Mouse (Mus musculus): ENCODE results near the gene Hhat.

Gene Hhat

DNA sequence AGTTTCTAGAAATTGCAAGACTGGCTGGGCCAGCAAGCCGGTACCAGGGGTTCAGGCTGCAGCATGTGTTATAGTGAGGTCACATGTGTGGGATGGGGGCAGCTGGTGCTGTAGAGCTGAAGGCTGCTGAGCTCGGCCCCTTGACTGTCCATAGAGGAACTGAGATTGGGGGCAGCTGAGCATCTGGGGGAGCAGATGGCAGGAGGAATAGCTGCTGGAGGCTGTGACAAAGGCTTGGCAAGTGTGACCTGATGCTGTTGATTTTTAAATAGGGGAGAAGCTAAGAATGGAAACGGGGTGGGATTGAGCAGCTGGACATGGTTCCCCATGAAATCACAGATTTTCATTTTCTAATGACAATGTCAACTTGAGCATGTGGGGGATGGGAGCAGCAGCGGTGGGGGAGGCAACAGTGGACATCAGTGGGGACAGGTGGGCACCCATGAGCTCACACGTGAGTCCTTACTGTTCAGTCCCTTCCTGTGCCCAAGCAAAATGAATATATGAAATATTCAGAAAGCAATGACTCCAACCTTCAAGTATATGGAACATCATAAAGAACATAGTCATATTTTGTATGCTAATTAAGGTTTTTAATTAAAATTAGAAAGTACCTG, 212.9 kb downstream of the Hhat start:
- DNase-seq (ENCODE audit: low spot score in 2 of 2) = no peak

DNA sequence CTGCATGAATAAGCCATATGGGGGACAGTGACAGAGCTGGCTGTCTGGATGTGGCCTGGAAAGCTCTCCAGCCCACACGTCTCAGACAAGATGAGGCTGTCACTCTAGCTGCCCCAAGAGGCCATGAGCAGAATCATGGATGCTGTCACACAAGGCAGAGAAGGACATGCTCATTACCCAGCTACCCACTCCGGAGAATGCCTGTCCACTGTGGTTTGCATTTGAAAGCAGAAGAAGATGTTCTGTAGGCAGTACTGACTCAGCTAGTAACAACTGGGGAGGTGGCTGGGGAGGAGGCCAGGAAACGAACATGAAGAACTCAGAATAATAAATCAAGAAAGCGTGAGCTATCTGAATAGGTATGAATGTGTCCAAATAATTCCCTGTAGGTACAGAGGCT, 215.5 kb downstream of the Hhat start:
- no peak for DNase-seq (ENCODE audit: low spot score in 2 of 2)

DNA sequence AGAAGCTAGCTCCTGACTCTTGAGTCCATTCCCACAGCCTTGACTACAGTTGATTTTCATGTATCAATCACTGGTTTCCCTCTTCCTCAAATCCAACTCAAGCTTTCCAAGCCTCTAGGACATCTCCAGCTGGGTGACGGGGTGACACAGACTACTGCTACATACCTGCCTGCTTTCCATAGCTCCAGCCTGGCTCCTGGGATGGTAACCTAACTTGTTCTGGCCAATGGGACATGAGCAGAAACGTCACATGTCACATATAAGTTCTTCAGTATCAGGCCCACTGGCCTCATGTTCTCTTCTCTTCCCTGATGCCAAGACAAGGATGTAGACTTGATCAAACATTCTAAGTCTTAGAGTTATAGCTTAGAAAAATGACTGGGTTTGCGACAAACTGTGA, 220.5 kb downstream of the Hhat start:
- no peak for DNase-seq (ENCODE audit: low spot score in 2 of 2)

DNA sequence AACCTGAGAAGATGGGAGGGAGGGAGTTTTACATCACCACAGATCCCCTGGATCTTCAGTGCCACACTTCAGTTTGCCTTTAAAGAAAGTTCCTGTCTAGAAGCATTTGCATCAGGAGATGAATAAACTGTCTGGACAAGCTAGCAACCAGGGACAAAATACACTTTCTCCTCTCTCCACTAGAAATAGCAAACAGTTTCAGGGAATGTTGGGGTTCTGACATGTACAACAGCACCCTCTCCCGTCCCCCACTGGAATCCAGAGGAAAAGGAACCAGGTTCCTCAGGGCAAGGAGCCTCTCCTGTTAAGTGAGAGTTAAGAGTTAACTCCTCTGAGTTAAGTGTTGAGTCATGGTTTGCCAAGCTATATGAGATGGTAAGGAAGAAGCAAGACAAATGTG, 224.2 kb downstream of the Hhat start:
- no peak for DNase-seq (ENCODE audit: low spot score in 2 of 2)

DNA sequence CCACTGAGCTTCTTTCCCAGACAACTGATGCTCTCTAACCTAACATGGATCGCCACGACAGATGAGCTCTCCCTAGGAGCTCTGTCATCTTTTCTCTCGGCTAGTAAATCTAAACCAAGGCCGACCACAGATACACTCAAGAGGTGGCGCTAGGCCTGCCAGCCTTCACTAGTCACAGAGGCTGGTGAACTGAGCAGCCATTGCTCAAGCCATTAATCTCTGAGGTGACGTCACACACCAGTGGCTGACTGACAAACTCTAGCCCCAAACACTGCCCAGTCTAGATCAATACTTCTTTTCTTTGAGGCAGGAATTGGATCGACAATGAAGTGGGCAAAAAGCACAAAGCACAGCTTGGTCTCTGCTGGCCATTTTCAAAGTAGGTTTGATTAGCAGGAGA, 226.1 kb downstream of the Hhat start:
- DNase-seq (ENCODE audit: low spot score in 2 of 2) = no peak

DNA sequence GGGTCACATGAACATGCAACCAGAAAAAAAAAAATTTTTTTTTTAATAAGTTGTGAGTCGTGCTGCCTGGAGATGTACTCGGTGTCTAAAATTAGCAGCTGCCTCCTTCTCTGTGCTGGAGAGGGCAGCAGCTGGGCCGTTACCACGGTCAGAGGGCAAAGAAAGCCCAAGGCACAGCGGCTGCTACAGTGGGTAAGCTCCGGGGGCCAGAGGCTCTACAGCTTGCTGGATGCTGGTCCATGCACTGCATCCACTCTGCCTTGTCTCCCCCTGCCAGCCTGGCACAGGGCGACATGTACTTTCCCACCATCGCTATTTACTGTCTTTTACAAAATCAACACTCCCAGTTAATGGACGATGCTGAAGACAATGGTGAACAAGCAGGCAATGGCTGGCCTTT, 226.9 kb downstream of the Hhat start:
- DNase-seq (ENCODE audit: low spot score in 2 of 2) = no peak

DNA sequence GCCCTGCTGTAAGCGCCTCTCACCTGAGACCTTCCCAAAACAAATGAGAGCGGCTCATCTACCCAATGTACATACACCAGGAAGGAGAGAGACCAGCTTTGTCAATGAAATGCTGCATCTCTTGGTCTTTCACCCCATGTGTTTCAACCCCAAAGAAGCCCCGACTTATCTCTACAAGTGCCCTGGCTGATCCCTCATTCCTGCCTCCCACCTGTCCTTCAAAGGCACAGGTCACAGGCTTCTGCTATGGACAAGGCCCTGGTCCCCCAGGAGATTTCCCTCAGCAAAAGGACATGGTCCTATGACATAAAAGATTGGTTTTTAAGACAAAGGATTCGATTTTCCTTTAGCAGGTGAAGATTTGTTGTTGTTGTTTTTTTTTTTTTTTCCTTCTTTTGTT, 227.3 kb downstream of the Hhat start:
- DNase-seq (ENCODE audit: low spot score in 2 of 2) = no peak

DNA sequence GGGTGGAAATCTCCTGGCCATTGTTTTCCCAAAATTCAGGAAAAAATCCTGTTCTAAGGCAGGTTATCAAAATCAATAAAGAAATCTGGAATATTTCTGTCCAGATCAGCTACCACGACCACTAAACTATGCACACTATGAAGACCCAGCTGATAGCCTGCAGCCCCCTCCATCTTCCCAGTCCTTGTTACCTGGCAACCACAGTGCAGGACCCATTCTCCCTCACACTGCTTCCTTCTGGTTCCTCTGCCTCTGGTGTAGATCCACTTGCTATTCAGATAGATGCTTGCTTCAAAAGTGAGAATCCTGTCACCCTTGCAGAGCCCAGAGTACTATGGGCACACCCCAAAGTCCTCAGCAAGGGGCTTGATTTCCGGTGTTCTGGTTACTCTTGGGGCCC, 228.9 kb downstream of the Hhat start:
- no peak for DNase-seq (ENCODE audit: low spot score in 2 of 2)

DNA sequence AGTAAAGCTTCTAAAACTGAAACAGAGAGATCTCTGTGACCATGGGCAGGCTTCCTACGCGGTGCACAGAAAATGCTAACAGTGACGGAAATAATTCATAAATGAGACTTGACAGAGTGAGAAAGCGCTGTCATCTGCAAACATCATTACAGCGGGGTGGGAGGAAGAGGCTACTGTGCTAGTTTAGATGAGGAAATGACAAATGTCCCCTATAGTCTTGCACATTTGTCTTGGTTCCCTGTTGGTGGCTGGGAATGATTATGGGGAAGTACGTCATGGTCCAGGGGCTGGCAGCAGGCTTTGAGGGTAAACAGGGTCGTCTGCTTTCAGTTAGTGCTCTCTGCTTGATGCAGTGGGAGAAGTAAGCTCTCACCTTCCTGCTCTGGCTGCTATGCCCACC, 233.9 kb downstream of the Hhat start:
- peak; percentile 3 to 23 for DNase-seq (ENCODE audit: low spot score in 2 of 2)

DNA sequence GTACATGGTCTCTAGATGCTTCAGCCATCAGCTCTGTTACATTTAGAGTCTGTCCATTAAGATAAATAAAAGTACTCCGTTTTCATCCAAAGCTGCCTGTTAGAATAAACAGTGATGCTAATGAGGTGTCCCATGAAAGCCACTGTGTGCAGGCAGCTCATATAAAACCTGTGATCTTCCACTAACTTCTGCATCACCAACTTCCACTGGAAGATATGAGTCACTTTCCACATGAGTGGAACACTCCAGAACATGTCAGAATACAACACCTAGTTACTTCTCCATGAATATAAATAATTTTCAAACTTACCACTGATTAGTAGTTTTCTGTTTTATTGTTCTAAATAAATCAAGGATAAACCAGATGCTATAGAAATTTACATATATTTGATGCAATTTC, 234.6 kb downstream of the Hhat start:
- no peak for DNase-seq (ENCODE audit: low spot score in 2 of 2)

DNA sequence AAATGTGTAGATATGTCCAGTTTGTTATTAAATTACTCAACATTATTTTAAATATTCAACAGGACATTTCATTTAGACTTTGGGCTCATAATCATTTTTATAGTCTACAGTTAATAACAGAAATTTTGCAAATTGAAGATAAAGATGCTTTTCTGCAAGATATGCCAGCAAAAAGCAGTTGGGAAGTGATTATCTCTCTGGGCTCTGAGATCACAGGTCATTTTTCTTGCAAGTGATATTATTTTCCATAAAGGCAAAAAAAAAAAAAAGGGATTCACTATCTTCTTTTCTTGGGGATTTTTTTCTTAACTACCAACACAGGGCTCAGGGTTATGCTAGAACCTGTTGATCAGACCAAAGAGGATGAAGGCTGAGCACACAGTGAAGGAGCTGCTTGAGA, 238.0 kb downstream of the Hhat start:
- no peak for DNase-seq (ENCODE audit: low spot score in 2 of 2)

DNA sequence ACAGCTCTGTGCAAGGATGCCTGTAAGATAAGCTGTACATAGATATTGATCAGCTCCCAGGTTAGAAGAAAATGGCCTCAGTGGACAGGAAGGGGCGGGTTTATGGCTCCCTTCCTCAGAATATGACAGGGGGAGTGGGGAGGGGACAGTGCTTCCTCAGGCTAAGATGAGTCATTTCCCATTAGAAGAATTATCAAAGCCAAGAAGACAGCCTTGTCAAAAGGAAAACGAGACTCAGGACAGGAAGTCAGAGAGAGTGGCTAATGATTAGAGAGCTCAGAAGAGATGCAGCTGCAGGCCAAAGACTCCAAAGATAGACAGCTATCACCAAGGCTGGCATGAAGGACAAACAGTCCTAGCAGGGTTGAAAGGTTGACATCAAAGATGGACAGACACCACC, 238.8 kb downstream of the Hhat start:
- DNase-seq (ENCODE audit: low spot score in 2 of 2) = no peak

DNA sequence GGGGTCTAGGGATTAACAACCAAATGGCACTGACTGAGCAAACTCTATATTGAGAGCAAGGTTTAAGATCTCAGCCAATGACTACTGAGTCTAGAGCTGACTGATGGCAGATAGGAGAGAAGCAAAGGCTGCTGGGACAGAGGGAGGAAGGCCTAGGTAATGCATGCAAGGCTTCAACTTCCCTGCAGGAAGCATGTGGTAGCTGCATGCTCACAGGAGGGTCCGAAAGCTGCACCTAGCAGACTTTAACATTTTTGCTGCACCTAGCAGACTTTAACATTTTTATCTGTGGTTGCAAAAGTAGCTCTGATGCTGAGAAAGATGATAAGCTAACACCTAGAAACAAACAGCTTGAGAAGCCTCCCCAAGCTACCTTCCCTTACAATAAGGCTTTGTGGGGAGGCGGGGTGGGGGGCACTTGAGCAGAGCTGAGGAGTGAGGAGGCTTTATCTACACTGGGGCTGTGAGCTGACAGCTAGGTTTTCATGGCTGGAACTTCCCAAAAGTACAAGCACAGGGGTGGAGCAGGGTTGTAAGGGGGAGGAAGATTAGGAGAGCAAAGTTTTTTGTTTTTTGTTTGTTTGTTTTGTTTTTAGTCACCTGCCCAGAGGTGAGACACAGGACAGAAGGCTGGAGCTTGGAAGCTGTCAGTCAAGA, 239.4 kb downstream of the Hhat start:
- DNase-seq (ENCODE audit: low spot score in 2 of 2) = no peak

DNA sequence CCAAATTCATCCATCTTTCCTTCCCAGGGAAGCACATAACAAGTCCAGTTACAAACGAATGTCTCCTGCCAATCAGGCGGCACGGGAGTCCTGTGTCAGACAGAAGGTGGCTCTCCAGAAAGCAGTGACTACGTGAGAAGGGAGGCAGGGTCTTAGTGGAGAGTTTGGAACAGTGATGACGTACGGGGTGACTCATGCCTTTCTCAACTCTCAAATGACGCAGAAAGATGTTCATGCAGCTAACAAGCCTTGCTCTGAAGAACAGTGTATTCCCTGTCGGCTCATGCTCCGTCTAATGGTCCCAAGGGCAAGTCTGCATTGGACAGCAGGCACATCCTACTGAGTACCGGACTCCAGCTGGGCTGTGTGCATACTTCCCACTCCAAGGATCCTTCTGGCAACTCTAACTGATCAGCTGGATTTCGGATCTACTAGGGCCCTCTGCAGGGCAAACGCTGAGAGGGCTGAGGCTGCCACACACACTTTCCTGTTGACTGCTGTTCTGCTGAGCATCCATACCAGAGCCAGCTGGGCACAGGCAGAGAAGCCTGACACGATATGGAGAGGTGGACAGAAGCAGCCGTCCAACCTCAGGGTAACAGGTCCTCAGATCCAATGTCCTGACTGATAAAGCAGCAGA, 245.2 kb downstream of the Hhat start:
- DNase-seq (ENCODE audit: low spot score in 2 of 2) = no peak

DNA sequence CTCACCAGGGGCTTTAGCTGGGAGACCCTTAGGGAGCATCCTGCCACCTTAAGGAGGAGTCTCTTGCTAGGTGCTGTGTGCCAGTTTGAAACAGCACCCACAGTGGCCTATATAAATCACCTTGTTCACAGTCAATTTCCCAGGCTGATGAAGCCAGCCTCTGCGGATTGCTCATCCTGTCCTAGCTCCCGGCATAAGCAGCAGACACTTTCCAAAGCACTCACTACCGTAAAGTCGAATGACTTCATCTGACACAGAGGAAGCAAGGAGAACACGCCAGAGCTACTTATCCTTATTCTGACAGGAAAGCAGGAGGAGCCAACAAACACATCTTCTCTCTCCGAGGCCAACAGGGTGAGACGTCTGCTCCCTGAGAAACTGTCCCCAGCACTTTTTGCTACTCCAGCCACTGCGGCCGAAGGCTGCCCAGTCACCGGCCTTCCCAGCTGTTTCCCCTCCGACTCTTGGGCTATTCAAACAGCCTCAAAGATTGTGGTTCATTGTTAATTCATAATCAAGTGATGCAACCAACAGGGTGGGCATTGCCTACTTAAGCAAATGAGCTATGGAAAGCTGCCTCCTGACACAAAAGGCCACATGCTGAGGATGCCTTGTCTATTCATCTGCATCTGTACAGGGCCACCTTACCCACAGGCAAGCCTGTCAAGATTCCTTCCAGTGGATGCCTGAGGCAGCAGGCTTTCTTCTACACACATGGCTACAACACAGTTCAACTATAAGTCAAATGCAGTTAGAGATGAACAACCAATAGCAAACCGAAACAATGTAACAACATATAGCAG, 248.4 kb downstream of the Hhat start:
- DNase-seq (ENCODE audit: low spot score in 2 of 2) = no peak

DNA sequence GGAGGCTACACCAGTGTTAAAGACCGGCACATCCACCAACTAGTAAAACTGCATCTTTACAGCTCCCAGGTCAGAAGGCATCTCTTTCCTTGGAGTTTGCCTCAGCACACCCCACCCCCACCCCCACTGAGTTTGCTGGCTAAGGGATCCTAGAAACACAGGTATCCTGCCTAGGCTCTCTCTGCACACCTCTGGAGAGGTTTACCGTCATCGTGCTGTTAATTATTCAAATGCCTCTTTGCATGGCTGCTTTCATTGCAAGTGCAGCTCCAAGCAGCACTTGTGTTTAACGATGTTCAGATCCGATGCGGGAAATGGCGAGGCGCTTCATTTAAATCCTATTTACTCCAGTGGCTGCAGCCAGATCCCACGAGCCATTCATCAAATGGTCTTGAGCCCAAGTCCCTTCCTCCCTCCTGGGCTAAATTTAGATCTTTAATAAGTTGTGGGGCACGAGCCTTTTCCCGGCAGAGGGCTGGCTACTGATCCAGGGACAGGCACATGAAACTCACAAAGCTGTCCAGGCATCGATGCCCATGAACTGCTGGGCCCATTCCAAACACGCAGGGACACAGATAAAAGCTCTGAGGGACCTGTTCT, 250.1 kb downstream of the Hhat start:
- DNase-seq (ENCODE audit: low spot score in 2 of 2) = no peak

DNA sequence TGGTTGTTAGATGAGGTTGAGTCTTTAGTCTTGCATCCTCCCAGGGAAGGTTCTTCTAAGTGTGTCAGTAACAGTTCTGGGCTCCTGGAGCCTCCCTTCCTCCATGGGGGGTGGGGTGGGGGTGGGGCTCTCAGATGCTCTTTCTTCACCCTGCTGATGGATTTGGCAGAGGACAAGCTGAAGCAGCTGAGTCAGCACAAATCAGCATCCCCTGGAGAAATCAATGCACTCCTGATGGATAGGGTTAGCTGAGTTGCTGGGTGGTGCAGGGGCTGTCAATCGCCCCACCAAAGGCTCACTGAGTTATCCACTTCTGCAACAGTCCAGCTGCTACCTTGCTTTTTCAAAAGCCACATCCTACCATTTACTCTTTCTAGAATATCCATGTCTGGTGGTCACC, 251.3 kb downstream of the Hhat start:
- DNase-seq (ENCODE audit: low spot score in 2 of 2) = no peak

DNA sequence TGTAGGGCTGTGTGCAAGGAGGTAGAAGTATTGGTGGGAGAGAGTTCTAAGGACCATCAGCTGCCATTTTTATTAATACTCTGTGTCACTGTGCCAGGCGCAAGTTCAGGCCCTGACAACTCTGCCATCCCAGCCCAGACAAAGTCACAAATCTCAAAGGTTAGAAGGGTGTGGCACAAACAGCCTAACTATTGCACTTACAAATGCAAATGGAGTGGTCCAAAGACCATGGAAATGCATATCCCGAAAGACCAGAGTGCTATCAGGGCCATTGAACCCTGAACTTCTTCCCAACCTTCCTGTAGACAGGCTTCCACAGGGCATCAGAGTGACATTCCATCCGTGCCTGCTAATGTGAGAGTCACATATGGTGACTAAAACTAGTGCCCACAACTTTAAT, 255.7 kb downstream of the Hhat start:
- no peak for DNase-seq (ENCODE audit: low spot score in 2 of 2)

DNA sequence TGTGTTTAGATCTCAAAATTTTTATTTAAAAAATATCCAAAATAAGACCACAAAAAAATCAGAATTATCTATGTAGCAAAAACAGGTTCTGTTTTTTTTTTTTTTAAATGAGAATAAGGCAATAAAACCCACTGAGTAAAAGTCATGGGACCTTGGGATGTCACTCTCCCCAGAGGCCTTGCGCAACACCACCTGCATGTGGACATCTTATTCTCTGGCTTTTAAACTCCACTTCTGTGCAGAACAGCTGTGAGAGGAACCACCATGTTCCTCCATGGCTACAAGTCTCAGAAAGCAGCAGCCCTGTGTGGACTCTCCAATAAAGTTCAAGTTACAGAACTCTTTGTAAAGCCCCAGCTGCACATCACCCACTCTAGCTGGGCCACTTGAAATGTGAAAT, 258.2 kb downstream of the Hhat start:
- DNase-seq (ENCODE audit: low spot score in 2 of 2) = no peak

DNA sequence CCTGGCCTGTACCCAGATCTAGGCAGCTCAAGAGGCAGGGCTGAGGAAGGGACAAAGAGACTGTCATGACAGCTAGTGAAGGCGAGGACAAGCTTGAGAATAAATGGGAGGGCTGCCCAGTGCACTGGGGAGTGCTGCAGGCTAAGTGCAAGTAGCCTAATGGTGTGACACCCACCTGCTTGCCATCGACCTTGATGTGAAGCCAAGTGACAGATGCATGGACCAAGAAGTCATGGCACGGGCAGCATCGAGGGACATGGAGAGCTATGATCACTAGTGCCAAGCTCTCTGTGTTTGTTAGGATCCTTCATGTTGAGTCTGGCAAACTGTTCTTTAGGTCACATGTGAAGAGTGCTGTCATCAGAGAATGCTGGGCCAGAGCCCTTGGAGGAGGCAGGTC, 267.4 kb downstream of the Hhat start:
- no peak for DNase-seq (ENCODE audit: low spot score in 2 of 2)

DNA sequence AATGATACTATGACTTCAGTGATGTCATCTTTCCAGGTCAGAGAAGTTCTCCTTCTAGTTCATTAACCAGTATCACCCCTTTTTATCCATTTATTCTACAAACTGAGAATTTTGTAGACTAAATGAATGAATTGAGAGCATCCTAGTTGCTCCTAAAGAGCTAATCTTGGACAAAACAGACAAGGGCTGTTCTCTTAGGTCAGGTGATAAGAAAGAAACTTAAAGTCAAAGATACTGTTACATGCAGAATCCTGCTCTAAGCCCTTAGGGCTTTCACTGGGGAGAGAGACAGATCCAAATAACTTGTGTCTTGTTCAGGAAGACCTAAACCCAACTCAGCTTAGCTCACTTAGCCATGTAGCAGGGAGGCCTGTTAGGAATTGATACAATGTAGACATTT, 268.2 kb downstream of the Hhat start:
- DNase-seq (ENCODE audit: low spot score in 2 of 2) = no peak

DNA sequence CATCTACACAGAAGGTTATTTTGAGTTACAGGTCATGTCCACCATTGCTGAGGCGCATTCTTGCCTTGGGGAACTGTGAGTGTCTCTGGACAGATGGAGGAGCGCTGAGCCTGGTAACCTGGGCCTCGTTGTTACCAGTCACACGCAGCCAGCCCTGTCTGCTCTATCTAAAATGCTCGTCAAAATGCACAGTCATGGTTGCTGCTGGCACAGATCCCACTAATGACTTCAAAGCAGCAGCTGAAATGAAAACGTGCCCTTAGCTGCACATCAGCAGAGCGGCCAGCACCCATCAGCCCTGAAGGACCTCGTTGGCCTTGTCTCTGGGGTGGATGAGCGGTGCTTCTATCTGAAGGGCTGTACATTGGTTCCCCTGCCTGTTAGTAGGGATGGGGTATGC, 269.0 kb downstream of the Hhat start:
- peak in 1 of 2 experiments; percentile 14 for DNase-seq (ENCODE audit: low spot score in 2 of 2)

All from spleen, postnatal 36 days (tissue).